Mouse (Mus musculus): ENCODE results near the gene Ankrd55. TPM values are rescaled to one million over a fixed set of nuclear protein-coding genes. Genes with fewer than 3 reads are reported as not detected.

The Ankrd55 gene
- polyA plus RNA-seq, 1 experiment from 2014 or later = 0.92 TPM

DNA sequence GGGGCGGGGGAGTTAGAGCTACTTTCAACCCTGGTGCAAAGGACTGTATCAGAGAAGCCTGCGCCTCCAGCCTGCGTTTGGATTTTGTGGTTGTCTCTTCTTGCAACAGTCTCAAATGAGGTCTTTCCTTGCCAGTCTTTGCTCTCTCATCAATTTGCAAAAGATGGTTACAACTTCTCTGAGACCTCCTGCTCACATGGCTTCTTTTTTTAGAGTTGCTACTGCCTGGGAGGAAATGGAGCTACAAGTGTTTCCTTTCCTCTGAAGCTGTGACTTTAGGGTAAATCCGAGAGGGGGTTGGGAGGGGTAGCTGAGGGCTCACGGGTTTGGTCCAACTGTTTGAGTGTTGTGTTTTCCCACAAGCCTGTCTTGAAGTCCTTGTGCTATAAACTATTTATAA, 145.0 kb downstream of the Ankrd55 start:
- 0 out of 2 replicates have a peak, but pooled peaks cover 2% of the 10 kb centered on the region for H3K4me1 ChIP-seq (ENCODE audit: control insufficient read depth, insufficient read depth, low read length)
- H3K27ac ChIP-seq (replicated peaks; ENCODE audit: low read depth, low read length) = 0 out of 2 replicates have a peak overlapping the region, but pooled peaks have one; percentile 25
- H3K4me3 ChIP-seq (ENCODE audit: low read depth, low read length) = no peak overlapping the region
- H3K9ac ChIP-seq (ENCODE audit: low read depth, low read length) = no peak overlapping the region
- no peak overlapping the region for H3K4me2 ChIP-seq (ENCODE audit: low read depth, low read length)
- 0 out of 2 replicates have a peak, but pooled peaks cover under 1% of the 10 kb centered on the region for H3K9me3 ChIP-seq (ENCODE audit: control insufficient read depth, low read length)
- ATAC-seq (ENCODE audit: low read depth) = no peak
- 53% methylated on average over 5 of the region's 5 CpGs for WGBS
- H3K36me3 ChIP-seq (ENCODE audit: control insufficient read depth, insufficient read depth, low read length) = no peaks in the 10 kb centered on the region
- H3K27me3 ChIP-seq (replicated peaks; ENCODE audit: control insufficient read depth, insufficient read depth, low read length) = no peaks in the 10 kb centered on the region
- peak; percentile 28 for DNase-seq (ENCODE audit: low spot score)

Other genes with a start within 250 kb of the Ankrd55 start
- 43.2 and 47.4 TPM in 2 replicates for gene Il6st, start 175.6 kb downstream of the Ankrd55 start, polyA plus RNA-seq (2014; fragmentation: Nextera tagmentation; extraction: Ambion mirVana)